Mouse (Mus musculus): ENCODE results near the gene Coa7. TPM values are rescaled to one million over a fixed set of nuclear protein-coding genes. Genes with fewer than 3 reads are reported as not detected.
A peak's percentile ranks its signal among the peaks of the same experiment; 100 is the strongest.

Coa7 gene
- polyA plus RNA-seq, 1 experiment from 2014 or later, result 58.0 TPM

GRCm38 (mm10) chr4:108320627-108321380 lies 7.1 kb upstream of the Coa7 start:
- Histone ChIP-seq H3K4me3 (no peak overlapping the region), H3K9me3 (no peaks in the 10 kb centered on the region), H3K4me2 (replicated peaks) (no peak overlapping the region), H3K9ac (no peak overlapping the region), H3K27me3 (no peaks in the 10 kb centered on the region), H3K36me3 (no peaks in the 10 kb centered on the region), H3K4me1 (no peaks in the 10 kb centered on the region; the same call in 1 of the 2 replicates), H3K27ac (no peak overlapping the region)
- 0 out of 2 replicates have a peak, but pooled peaks have one; percentile 35 for ATAC-seq (ENCODE audit: insufficient number of reproducible peaks, insufficient read depth, low FRiP score, low TSS enrichment)
- WGBS, result 79% methylated on average over 7 of the region's 7 CpGs

- no peaks in the 10 kb centered on the region for H3K27me3 ChIP-seq
- no peak overlapping the region for H3K9ac ChIP-seq
- WGBS, result 77% methylated on average over 5 of the region's 5 CpGs
- ATAC-seq (ENCODE audit: insufficient number of reproducible peaks, insufficient read depth, low FRiP score, low TSS enrichment), result no peak
- H3K4me1 ChIP-seq, result peaks cover 1% of the 10 kb centered on the region; the same call in 1 of the 2 replicates
- no peaks in the 10 kb centered on the region for H3K9me3 ChIP-seq
- no peak overlapping the region for H3K4me3 ChIP-seq
- no peak overlapping the region for H3K4me2 ChIP-seq (replicated peaks)
- H3K36me3 ChIP-seq, result no peaks in the 10 kb centered on the region
- H3K27ac ChIP-seq, result no peak overlapping the region
Observed at GRCm38 (mm10) chr4:108323588-108323987, 4.4 kb upstream of the Coa7 start.

- Histone ChIP-seq H3K4me1 (0 out of 2 replicates have a peak, but pooled peaks cover 2% of the 10 kb centered on the region), H3K9me3 (no peaks in the 10 kb centered on the region), H3K9ac (no peak overlapping the region; the same call in 1 of the 2 replicates), H3K27me3 (no peaks in the 10 kb centered on the region), H3K36me3 (peaks cover 10% of the 10 kb centered on the region), H3K27ac (peak overlapping the region; percentile 93), H3K4me3 (peak overlapping the region; percentile 79), H3K4me2 (replicated peaks) (peak overlapping the region; percentile 60)
- no peak for ATAC-seq (ENCODE audit: insufficient number of reproducible peaks, insufficient read depth, low FRiP score, low TSS enrichment)
- WGBS, result 37% methylated on average over 6 of the region's 6 CpGs
Observed at GRCm38 (mm10) chr4:108327071-108327579, 815 bp upstream of the Coa7 start.

- no peaks in the 10 kb centered on the region for H3K27me3 ChIP-seq
- ATAC-seq (ENCODE audit: insufficient number of reproducible peaks, insufficient read depth, low FRiP score, low TSS enrichment), result no peak
- no peak overlapping the region for H3K4me2 ChIP-seq (replicated peaks)
- no peaks in the 10 kb centered on the region for H3K9me3 ChIP-seq
- H3K4me3 ChIP-seq, result no peak overlapping the region
- no peak overlapping the region for H3K27ac ChIP-seq
- WGBS, result 95% methylated on average over 6 of the region's 6 CpGs
- H3K4me1 ChIP-seq, result 0 out of 2 replicates have a peak, but pooled peaks cover 2% of the 10 kb centered on the region
- no peak overlapping the region for H3K9ac ChIP-seq
- H3K36me3 ChIP-seq, result peaks cover 35% of the 10 kb centered on the region
Observed at GRCm38 (mm10) chr4:108329840-108330239, 1.9 kb downstream of the Coa7 start.

GRCm38 (mm10) chr4:108332041-108332440 lies 4.1 kb downstream of the Coa7 start:
- Histone ChIP-seq H3K27me3 (no peaks in the 10 kb centered on the region), H3K4me3 (no peak overlapping the region), H3K4me1 (0 out of 2 replicates have a peak, but pooled peaks cover 2% of the 10 kb centered on the region), H3K9me3 (no peaks in the 10 kb centered on the region), H3K36me3 (peaks cover 46% of the 10 kb centered on the region), H3K27ac (no peak overlapping the region), H3K9ac (no peak overlapping the region), H3K4me2 (replicated peaks) (no peak overlapping the region)
- 86% methylated on average over 9 of the region's 9 CpGs for WGBS
- no peak for ATAC-seq (ENCODE audit: insufficient number of reproducible peaks, insufficient read depth, low FRiP score, low TSS enrichment)

GRCm38 (mm10) chr4:108335413-108335812 lies 7.5 kb downstream of the Coa7 start:
- no peak overlapping the region for H3K9ac ChIP-seq
- no peak overlapping the region for H3K4me2 ChIP-seq (replicated peaks)
- WGBS, result 90% methylated on average over 6 of the region's 6 CpGs
- H3K4me1 ChIP-seq, result no peaks in the 10 kb centered on the region
- H3K27ac ChIP-seq, result no peak overlapping the region
- ATAC-seq (ENCODE audit: insufficient number of reproducible peaks, insufficient read depth, low FRiP score, low TSS enrichment), result no peak
- no peaks in the 10 kb centered on the region for H3K27me3 ChIP-seq
- peaks cover 57% of the 10 kb centered on the region for H3K36me3 ChIP-seq
- no peaks in the 10 kb centered on the region for H3K9me3 ChIP-seq
- H3K4me3 ChIP-seq, result no peak overlapping the region

GRCm38 (mm10) chr4:108336765-108337164 lies 8.8 kb downstream of the Coa7 start:
- no peaks in the 10 kb centered on the region for H3K4me1 ChIP-seq
- H3K9ac ChIP-seq, result no peak overlapping the region
- H3K36me3 ChIP-seq, result peaks cover 57% of the 10 kb centered on the region
- no peak overlapping the region for H3K4me2 ChIP-seq (replicated peaks)
- no peak overlapping the region for H3K27ac ChIP-seq
- H3K9me3 ChIP-seq, result no peaks in the 10 kb centered on the region
- no peak overlapping the region for H3K4me3 ChIP-seq
- no peaks in the 10 kb centered on the region for H3K27me3 ChIP-seq
- WGBS, result 76% methylated on average over 2 of the region's 2 CpGs
- ATAC-seq (ENCODE audit: insufficient number of reproducible peaks, insufficient read depth, low FRiP score, low TSS enrichment), result no peak

GRCm38 (mm10) chr4:108337817-108338216 lies 9.9 kb downstream of the Coa7 start:
- Histone ChIP-seq H3K9ac (no peak overlapping the region), H3K4me1 (no peaks in the 10 kb centered on the region), H3K4me2 (replicated peaks) (no peak overlapping the region), H3K27ac (no peak overlapping the region), H3K9me3 (no peaks in the 10 kb centered on the region), H3K27me3 (no peaks in the 10 kb centered on the region), H3K4me3 (no peak overlapping the region), H3K36me3 (peaks cover 47% of the 10 kb centered on the region)
- no peak for ATAC-seq (ENCODE audit: insufficient number of reproducible peaks, insufficient read depth, low FRiP score, low TSS enrichment)
- WGBS, result 49% methylated on average over 3 of the region's 3 CpGs

- Histone ChIP-seq H3K4me3 (no peak overlapping the region), H3K9me3 (no peaks in the 10 kb centered on the region), H3K4me1 (no peaks in the 10 kb centered on the region), H3K27me3 (no peaks in the 10 kb centered on the region), H3K36me3 (peaks cover 42% of the 10 kb centered on the region), H3K4me2 (replicated peaks) (no peak overlapping the region), H3K9ac (no peak overlapping the region), H3K27ac (0 out of 2 replicates have a peak overlapping the region, but pooled peaks have one; percentile 18)
- 65% methylated on average over 9 of the region's 9 CpGs for whole genome bisulfite sequencing
- ATAC-seq (ENCODE audit: insufficient number of reproducible peaks, insufficient read depth, low FRiP score, low TSS enrichment), result no peak
Observed at GRCm38 (mm10) chr4:108338321-108338733, 10.4 kb downstream of the Coa7 start.

GRCm38 (mm10) chr4:108338811-108339210 lies 10.9 kb downstream of the Coa7 start:
- ATAC-seq (ENCODE audit: insufficient number of reproducible peaks, insufficient read depth, low FRiP score, low TSS enrichment), result no peak
- H3K27ac ChIP-seq, result peak overlapping the region; percentile 18
- WGBS, result 66% methylated on average over 10 of the region's 10 CpGs
- H3K9me3 ChIP-seq, result no peaks in the 10 kb centered on the region
- no peaks in the 10 kb centered on the region for H3K4me1 ChIP-seq
- no peak overlapping the region for H3K4me2 ChIP-seq (replicated peaks)
- no peak overlapping the region for H3K4me3 ChIP-seq
- H3K9ac ChIP-seq, result no peak overlapping the region
- no peaks in the 10 kb centered on the region for H3K27me3 ChIP-seq
- peaks cover 39% of the 10 kb centered on the region for H3K36me3 ChIP-seq

GRCm38 (mm10) chr4:108339277-108339690 lies 11.3 kb downstream of the Coa7 start:
- Histone ChIP-seq H3K9ac (no peak overlapping the region), H3K4me1 (0 out of 2 replicates have a peak, but pooled peaks cover 2% of the 10 kb centered on the region), H3K4me3 (no peak overlapping the region), H3K4me2 (replicated peaks) (no peak overlapping the region), H3K27me3 (no peaks in the 10 kb centered on the region), H3K27ac (peak overlapping the region; percentile 18), H3K36me3 (peaks cover 34% of the 10 kb centered on the region), H3K9me3 (no peaks in the 10 kb centered on the region)
- 22% methylated on average over 4 of the region's 4 CpGs for WGBS
- peak; percentile 49 for ATAC-seq (ENCODE audit: insufficient number of reproducible peaks, insufficient read depth, low FRiP score, low TSS enrichment)

GRCm38 (mm10) chr4:108344631-108345083 lies 16.7 kb downstream of the Coa7 start:
- H3K9me3 ChIP-seq, result no peaks in the 10 kb centered on the region
- ATAC-seq (ENCODE audit: insufficient number of reproducible peaks, insufficient read depth, low FRiP score, low TSS enrichment), result 0 out of 2 replicates have a peak, but pooled peaks have one; percentile 36
- peaks cover 43% of the 10 kb centered on the region for H3K4me1 ChIP-seq
- no peaks in the 10 kb centered on the region for H3K36me3 ChIP-seq
- peak overlapping the region; percentile 92 for H3K27ac ChIP-seq
- 7% methylated on average over 7 of the region's 7 CpGs for WGBS
- H3K27me3 ChIP-seq, result no peaks in the 10 kb centered on the region
- no peak overlapping the region for H3K4me3 ChIP-seq
- H3K9ac ChIP-seq, result 0 out of 2 replicates have a peak overlapping the region, but pooled peaks have one; percentile 13
- no peak overlapping the region for H3K4me2 ChIP-seq (replicated peaks)
